Mouse (Mus musculus): Measurements from ENCODE around the gene Nek4.

Gene Nek4

GRCm38 (mm10) chr14:30951154-30951825 is at the start of gene Nek4:
Nek4 (plus strand) TSS chr14:30951377.
- peak; percentile 97 for DNase-seq (ENCODE audit: low spot score)

GRCm38 (mm10) chr14:30902628-30903027 is 48.5 kb upstream of the Nek4 start:
- no peak for DNase-seq (ENCODE audit: low spot score)

- no peak for DNase-seq (ENCODE audit: low spot score)
Observed at GRCm38 (mm10) chr14:30903036-30903435, 48.1 kb upstream of the Nek4 start.

GRCm38 (mm10) chr14:30904307-30904706 is 46.9 kb upstream of the Nek4 start:
- DNase-seq (ENCODE audit: low spot score): no peak

- no peak for DNase-seq (ENCODE audit: low spot score)
Observed at GRCm38 (mm10) chr14:30906001-30906400, 45.2 kb upstream of the Nek4 start.

- no peak for DNase-seq (ENCODE audit: low spot score)
Observed at GRCm38 (mm10) chr14:30907814-30908265, 43.3 kb upstream of the Nek4 start.

GRCm38 (mm10) chr14:30911141-30911540 is 40.0 kb upstream of the Nek4 start:
- no peak for DNase-seq (ENCODE audit: low spot score)

- no peak for DNase-seq (ENCODE audit: low spot score)
Observed at GRCm38 (mm10) chr14:30912641-30913040, 38.5 kb upstream of the Nek4 start.

GRCm38 (mm10) chr14:30913404-30913803 is 37.8 kb upstream of the Nek4 start:
- DNase-seq (ENCODE audit: low spot score): no peak

GRCm38 (mm10) chr14:30916516-30916915 is 34.7 kb upstream of the Nek4 start:
- no peak for DNase-seq (ENCODE audit: low spot score)

- no peak for DNase-seq (ENCODE audit: low spot score)
Observed at GRCm38 (mm10) chr14:30922053-30922670, 29.0 kb upstream of the Nek4 start.

GRCm38 (mm10) chr14:30923375-30924105 is 27.6 kb upstream of the Nek4 start, which contains the start of gene Itih3:
Itih3 (minus strand) TSS chr14:30923760.
- DNase-seq (ENCODE audit: low spot score): no peak

GRCm38 (mm10) chr14:30925492-30925891 is 25.7 kb upstream of the Nek4 start:
- DNase-seq (ENCODE audit: low spot score): no peak

GRCm38 (mm10) chr14:30930386-30930785 is 20.8 kb upstream of the Nek4 start:
- DNase-seq (ENCODE audit: low spot score): no peak

- no peak for DNase-seq (ENCODE audit: low spot score)
Observed at GRCm38 (mm10) chr14:30933351-30933750, 17.8 kb upstream of the Nek4 start.

- DNase-seq (ENCODE audit: low spot score): no peak
Observed at GRCm38 (mm10) chr14:30942254-30942653, 8.9 kb upstream of the Nek4 start.

GRCm38 (mm10) chr14:30943038-30943437 is 8.1 kb upstream of the Nek4 start, which contains the start of gene Itih1:
Itih1 (minus strand) TSS chr14:30943289.
- DNase-seq (ENCODE audit: low spot score): no peak

GRCm38 (mm10) chr14:30943860-30944674 is 7.1 kb upstream of the Nek4 start:
- peak; percentile 65 for DNase-seq (ENCODE audit: low spot score)

- peak; percentile 9 for DNase-seq (ENCODE audit: low spot score)
Observed at GRCm38 (mm10) chr14:30944745-30945144, 6.4 kb upstream of the Nek4 start.

- no peak for DNase-seq (ENCODE audit: low spot score)
Observed at GRCm38 (mm10) chr14:30949986-30950385, 1.2 kb upstream of the Nek4 start.

- no peak for DNase-seq (ENCODE audit: low spot score)
Observed at GRCm38 (mm10) chr14:30958517-30958916, 7.3 kb downstream of the Nek4 start.

- DNase-seq (ENCODE audit: low spot score): no peak
Observed at GRCm38 (mm10) chr14:30959031-30959430, 7.9 kb downstream of the Nek4 start.
